Mouse (Mus musculus): ENCODE measurements around the gene Casq1.

DNA sequence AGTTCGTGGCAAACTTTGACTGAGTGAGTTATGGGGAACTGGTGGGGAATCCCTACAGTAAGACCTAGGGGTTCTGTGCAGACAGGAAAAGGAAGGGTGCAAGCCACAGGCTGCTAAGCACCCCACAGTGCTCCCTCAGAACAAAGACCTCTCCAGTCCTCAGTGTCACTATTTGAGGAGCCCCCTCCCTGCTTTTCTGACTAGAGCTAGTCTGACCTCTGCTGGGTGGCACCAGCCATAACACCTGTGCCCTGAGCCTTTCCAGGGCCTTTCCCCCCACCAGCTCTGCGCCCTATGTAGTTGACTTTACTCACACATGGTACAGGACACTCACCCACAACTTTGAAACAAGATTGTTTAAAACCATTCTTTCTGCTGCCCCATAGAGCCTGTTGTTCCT is 28.0 kb upstream of the Casq1 start:
- TF ChIP-seq POLR2A (IDR thresholded peaks at IDR 0.05; ENCODE audit: insufficient read length, low read depth) (no peak), MYOD1 (IDR thresholded peaks at IDR 0.05; ENCODE audit: control insufficient read depth in 1 of 3, insufficient read length in 2 of 3, low read depth in 2 of 3) (no peak), REST (IDR thresholded peaks at IDR 0.05; ENCODE audit: insufficient read depth, insufficient read length) (no peak), MAX (IDR thresholded peaks at IDR 0.05; ENCODE audit: low read depth) (no peak), CEBPB (IDR thresholded peaks at IDR 0.05; ENCODE audit: insufficient read depth, poor library complexity, severe bottlenecking) (no peak), POLR2AphosphoS2 (IDR thresholded peaks at IDR 0.05; ENCODE audit: insufficient read length, low read depth) (no peak)
